Mouse (Mus musculus) retina, postnatal 7 days (tissue): ENCODE data around the gene Tab1.

Experiments used
- DNase-seq: peaks from one replicate; pipeline ENCODE4 v3.0.0-alpha.2; 2012; ENCODE audit warnings: low read depth, low spot score

Tab1 gene

GRCm38 (mm10) chr15:80132993-80133586 is at the start of gene Tab1:
TSS of gene Tab1 (plus strand) at chr15:80133127.
- peak; percentile 86 for DNase-seq

GRCm38 (mm10) chr15:80083276-80083731 is 49.6 kb upstream of the Tab1 start:
- DNase-seq: peak; percentile 98

- DNase-seq: no peak
Measured at GRCm38 (mm10) chr15:80083740-80084139, 49.2 kb upstream of the Tab1 start.

GRCm38 (mm10) chr15:80087406-80088012 is 45.4 kb upstream of the Tab1 start:
- no peak for DNase-seq

GRCm38 (mm10) chr15:80088637-80089036 is 44.3 kb upstream of the Tab1 start:
- peak; percentile 88 for DNase-seq

- DNase-seq: no peak
Measured at GRCm38 (mm10) chr15:80090155-80090554, 42.8 kb upstream of the Tab1 start.

- no peak for DNase-seq
Measured at GRCm38 (mm10) chr15:80090741-80091120, 42.2 kb upstream of the Tab1 start.

GRCm38 (mm10) chr15:80091121-80091955 is 41.6 kb upstream of the Tab1 start, which contains the start of the genes Syngr1 and Rpl3:
TSS of gene Syngr1 (plus strand) at chr15:80091334.
TSS of gene Rpl3 (minus strand) at chr15:80091868.
- DNase-seq: peak; percentile 72

- DNase-seq: no peak
Measured at GRCm38 (mm10) chr15:80092041-80092441, 40.9 kb upstream of the Tab1 start.

GRCm38 (mm10) chr15:80092599-80092998 is 40.3 kb upstream of the Tab1 start:
- DNase-seq: no peak

- no peak for DNase-seq
Measured at GRCm38 (mm10) chr15:80094201-80094600, 38.7 kb upstream of the Tab1 start.

GRCm38 (mm10) chr15:80095596-80095995 is 37.3 kb upstream of the Tab1 start:
- no peak for DNase-seq

GRCm38 (mm10) chr15:80096406-80096805 is 36.5 kb upstream of the Tab1 start:
- DNase-seq: no peak

GRCm38 (mm10) chr15:80096946-80097881 is 35.7 kb upstream of the Tab1 start:
- DNase-seq: no peak

- no peak for DNase-seq
Measured at GRCm38 (mm10) chr15:80097999-80098461, 34.9 kb upstream of the Tab1 start.

GRCm38 (mm10) chr15:80098809-80099208 is 34.1 kb upstream of the Tab1 start:
- DNase-seq: no peak

- DNase-seq: no peak
Measured at GRCm38 (mm10) chr15:80099477-80099876, 33.5 kb upstream of the Tab1 start.

GRCm38 (mm10) chr15:80100196-80100595 is 32.7 kb upstream of the Tab1 start:
- DNase-seq: no peak

GRCm38 (mm10) chr15:80100871-80101270 is 32.1 kb upstream of the Tab1 start:
- DNase-seq: no peak

- DNase-seq: no peak
Measured at GRCm38 (mm10) chr15:80101503-80101902, 31.4 kb upstream of the Tab1 start.

GRCm38 (mm10) chr15:80102495-80102894 is 30.4 kb upstream of the Tab1 start:
- no peak for DNase-seq
